Mouse (Mus musculus) splenic B cell, adult 2 months (primary cell): Measurements from ENCODE around the gene Uts2r.

Experiments used
- DNase-seq: peaks from one replicate; pipeline ENCODE4 v3.0.0-alpha.2; 2011; ENCODE audit warnings: low read depth, low spot score
- H3K27me3 ChIP-seq: 2 replicates; pipeline ENCODE4 v1.6.1; 2012; ENCODE audit warnings: mild to moderate bottlenecking, low read length, moderate library complexity, mixed read lengths; ENCODE audit not compliant: control insufficient read depth, poor library complexity, insufficient read depth, severe bottlenecking
- H3K36me3 ChIP-seq: 2 replicates; pipeline ENCODE4 v1.6.1; 2012; ENCODE audit warnings: mild to moderate bottlenecking, low read length, moderate library complexity, mixed read lengths; ENCODE audit not compliant: control insufficient read depth, poor library complexity, insufficient read depth, severe bottlenecking

The Uts2r gene

GRCm38 (mm10) chr11:121138732-121139131 lies 21.3 kb upstream of the Uts2r start:
- no peaks in the 10 kb centered on the region for H3K36me3 ChIP-seq
- no peaks in the 10 kb centered on the region for H3K27me3 ChIP-seq
- no peak for DNase-seq

DNA sequence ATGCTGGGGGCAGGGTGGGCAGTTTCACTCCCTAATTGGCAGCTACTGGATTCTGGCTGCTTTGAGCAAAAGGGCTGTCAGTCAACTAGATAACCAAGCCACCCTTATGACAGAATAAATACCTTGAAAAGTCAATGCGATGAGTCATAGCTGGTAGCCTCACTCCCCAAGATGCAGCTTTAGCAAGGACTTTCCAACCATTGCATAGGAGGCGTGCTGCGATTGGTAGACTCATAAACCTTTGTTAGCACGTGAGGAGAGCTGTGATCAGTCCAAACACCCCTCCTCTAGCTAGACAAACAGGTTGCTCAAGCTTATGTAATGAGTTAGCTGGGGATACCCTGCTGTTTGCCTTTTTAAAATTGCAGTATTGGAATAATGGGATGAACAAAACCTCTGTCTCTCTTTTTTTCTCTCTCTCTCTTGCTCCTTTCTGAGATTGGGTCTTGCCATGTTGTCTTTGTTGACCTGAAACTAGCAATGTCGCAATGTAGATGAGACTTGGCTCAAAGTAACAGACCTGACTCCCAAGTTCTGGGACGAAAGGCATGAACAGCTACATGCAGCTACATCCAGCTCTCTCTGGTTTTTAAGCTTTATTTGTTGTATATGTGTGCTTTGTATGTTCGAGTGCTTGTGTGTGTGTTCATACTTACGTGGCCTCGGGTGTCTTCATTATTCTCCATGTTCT lies 16.6 kb upstream of the Uts2r start:
- no peak for DNase-seq
- H3K27me3 ChIP-seq: no peaks in the 10 kb centered on the region
- H3K36me3 ChIP-seq: no peaks in the 10 kb centered on the region

DNA sequence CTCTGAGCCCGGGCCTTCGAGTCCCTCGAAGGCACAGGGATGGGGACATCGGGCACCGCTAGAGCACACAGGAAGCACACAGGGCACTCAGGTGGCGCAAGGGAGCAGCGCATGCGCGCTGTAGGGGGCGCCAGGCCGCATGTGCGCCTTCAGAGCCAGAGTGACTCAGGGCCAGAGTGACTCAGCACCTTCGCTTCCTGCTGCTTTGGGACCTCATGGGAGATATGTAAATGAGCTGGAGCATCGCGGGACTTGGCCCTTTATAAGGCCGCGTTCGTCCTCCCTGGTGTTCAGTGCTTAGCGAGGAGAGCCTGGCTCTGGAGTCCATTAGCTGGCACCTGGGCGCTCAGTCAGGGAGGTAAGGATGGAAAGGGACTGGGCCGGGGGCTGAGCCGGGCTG lies 14.2 kb upstream of the Uts2r start, which contains the start of gene Tex19.1:
TSS of gene Tex19.1 (plus strand) at position 279 of the 400 bp plus-strand sequence.
- no peak for DNase-seq
- H3K36me3 ChIP-seq: no peaks in the 10 kb centered on the region
- H3K27me3 ChIP-seq: no peaks in the 10 kb centered on the region

DNA sequence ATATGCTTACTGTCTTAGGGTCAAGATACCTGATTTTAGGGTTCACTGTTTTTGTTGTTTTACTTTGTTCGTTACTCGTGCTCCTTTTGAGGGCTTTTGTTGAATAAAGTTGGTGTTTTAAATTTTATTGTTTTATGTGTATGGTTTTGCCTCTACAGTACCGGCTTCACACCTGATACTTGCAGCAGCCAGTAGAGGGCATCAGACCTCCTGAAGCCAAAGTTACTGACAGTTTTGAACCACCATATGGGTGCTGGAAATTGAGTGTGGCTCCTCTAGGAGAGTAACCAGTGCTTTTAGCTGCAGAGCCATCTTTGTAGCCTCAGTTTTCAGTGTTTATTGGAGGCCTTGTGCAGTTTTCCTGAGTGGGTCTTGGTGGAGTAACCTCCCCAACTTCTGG lies 11.9 kb upstream of the Uts2r start:
- no peaks in the 10 kb centered on the region for H3K27me3 ChIP-seq
- peak; percentile 27 for DNase-seq

DNA sequence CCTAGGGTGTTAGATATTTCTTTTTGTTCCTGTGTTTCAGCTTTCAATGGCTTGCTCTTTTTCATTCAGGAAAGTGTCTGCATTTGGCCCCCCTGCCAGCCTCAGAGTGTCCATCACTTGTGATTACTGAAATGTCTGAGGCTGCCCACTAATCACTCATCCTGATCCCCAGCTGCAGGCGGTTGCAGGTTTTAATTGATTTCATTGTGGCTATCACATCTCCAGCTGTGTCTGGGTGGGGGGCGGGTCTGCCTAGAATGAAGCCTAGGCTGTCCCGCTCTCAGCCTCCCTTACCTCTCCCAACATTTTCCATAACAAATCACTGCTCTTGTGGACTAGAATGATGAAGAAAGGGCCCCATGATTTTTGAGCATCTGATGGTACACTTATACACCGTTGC lies 5.9 kb upstream of the Uts2r start:
- no peaks in the 10 kb centered on the region for H3K36me3 ChIP-seq
- no peak for DNase-seq

More for the DNA sequence above, 11.9 kb upstream of the Uts2r start:
- H3K36me3 ChIP-seq: no peaks in the 10 kb centered on the region

GRCm38 (mm10) chr11:121156411-121156891 lies 3.6 kb upstream of the Uts2r start:
- Histone ChIP-seq H3K27me3 (no peaks in the 10 kb centered on the region), H3K36me3 (no peaks in the 10 kb centered on the region)
- no peak for DNase-seq

More for the DNA sequence above, 5.9 kb upstream of the Uts2r start:
- H3K27me3 ChIP-seq: no peaks in the 10 kb centered on the region

DNA sequence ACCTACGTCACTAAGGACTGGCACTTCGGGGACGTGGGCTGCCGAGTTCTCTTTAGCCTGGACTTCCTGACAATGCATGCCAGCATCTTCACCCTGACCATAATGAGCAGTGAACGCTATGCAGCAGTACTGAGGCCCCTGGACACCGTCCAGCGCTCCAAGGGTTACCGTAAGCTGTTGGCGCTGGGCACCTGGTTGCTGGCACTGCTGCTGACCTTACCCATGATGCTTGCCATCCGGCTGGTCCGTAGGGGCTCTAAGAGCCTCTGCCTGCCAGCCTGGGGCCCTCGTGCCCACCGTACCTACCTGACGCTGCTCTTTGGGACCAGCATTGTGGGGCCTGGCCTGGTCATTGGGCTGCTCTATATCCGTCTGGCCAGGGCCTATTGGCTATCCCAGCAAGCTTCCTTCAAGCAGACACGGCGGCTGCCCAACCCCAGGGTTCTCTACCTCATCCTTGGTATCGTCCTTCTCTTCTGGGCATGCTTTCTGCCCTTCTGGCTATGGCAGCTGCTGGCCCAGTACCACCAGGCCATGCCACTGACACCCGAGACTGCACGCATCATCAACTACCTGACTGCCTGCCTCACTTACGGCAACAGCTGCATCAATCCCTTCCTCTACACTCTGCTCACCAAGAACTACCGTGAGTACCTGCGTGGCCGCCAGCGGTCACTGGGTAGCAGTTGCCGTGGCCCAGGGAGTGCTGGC lies 720 bp downstream of the Uts2r start:
- H3K27me3 ChIP-seq: no peaks in the 10 kb centered on the region
- H3K36me3 ChIP-seq: no peaks in the 10 kb centered on the region
- DNase-seq: no peak

DNA sequence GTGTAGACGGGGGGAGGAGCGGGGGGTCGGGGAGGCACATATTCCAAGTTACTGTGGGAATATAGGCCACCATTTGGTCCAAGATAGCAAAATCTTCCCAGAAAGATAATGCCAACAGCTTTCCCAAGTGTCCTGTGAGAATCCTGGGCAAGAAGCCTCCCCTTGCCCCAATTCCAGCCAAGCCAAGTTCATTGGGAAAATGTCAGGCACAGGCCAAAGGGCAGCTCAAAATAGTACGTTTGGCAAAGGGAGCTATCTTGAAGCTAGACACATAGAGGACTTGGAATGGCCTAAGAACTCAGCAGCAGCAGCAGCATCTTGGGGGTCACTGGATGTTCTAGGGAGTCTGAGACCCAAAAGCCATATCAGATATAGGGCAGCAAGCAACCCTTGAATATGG lies 3.7 kb downstream of the Uts2r start:
- H3K36me3 ChIP-seq: no peaks in the 10 kb centered on the region
- no peak for DNase-seq
- H3K27me3 ChIP-seq: no peaks in the 10 kb centered on the region

GRCm38 (mm10) chr11:121173203-121173602 lies 13.1 kb downstream of the Uts2r start:
- no peaks in the 10 kb centered on the region for H3K27me3 ChIP-seq
- H3K36me3 ChIP-seq: no peaks in the 10 kb centered on the region
- DNase-seq: no peak

- Histone ChIP-seq H3K27me3 (no peaks in the 10 kb centered on the region), H3K36me3 (no peaks in the 10 kb centered on the region)
- DNase-seq: no peak
These were observed 14.2 kb downstream of the Uts2r start for GRCm38 (mm10) chr11:121174234-121174633.

GRCm38 (mm10) chr11:121176285-121177270 lies 16.5 kb downstream of the Uts2r start:
- Histone ChIP-seq H3K36me3 (no peaks in the 10 kb centered on the region), H3K27me3 (no peaks in the 10 kb centered on the region)
- DNase-seq: peak; percentile 75

DNA sequence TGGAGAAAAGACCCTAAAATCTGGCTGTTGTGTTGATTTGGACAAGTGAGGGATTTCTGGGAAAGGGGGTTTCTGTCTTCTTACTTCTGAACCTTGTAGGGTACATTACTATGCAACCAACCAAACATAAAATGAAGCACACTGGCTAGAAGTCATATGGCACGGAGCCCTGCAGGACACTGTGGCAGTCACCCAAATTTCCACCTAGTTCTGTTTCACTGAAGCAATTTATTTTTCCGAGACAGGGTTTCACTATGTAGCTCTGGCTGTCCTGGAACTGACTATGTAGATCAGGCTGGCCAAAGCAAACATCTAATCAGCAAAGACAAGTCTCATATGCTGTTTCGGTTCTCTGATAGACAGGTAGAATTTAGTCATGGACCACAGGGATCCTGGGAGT lies 29.6 kb downstream of the Uts2r start:
- DNase-seq: no peak
- Histone ChIP-seq H3K36me3 (no peaks in the 10 kb centered on the region), H3K27me3 (no peaks in the 10 kb centered on the region)

DNA sequence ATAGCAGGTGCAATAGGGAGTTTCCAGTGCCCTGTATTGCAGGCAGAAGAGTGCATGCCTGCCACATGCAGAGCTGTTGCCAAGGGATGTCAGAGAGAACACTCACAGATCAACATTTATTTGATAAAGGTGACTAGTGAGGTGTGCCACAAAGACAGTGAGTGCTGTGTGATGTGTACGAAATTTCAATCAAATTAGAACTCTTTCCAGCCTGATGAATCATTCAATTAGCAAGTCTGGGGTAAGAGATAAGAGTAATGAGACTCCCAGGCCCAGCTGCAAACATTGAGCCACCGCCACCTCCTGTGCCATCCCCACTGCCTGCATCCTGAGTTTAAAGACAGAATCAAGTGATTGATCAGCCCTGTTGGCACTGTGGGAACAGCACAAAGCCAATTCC lies 32.7 kb downstream of the Uts2r start:
- no peak for DNase-seq
- no peaks in the 10 kb centered on the region for H3K36me3 ChIP-seq
- no peaks in the 10 kb centered on the region for H3K27me3 ChIP-seq

DNA sequence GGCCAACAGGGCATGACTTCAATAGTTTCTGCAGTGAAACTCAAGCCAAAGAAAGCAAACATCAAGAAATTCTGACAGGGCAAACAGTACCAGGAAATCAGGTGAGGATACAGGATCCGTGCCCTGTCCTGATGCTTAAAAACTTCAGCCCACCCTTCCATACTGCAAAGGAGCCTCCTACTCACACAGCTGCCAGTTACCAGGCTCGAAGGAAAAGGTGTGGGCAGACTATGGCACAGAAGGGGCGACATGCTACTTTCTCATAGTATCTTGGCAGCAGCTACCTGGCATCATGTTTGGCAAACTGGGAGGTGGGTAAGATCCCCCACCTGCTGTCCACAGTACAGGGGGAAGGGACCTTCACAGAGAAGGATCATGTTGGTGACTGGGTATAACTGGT lies 33.3 kb downstream of the Uts2r start:
- no peak for DNase-seq
- H3K36me3 ChIP-seq: no peaks in the 10 kb centered on the region
- no peaks in the 10 kb centered on the region for H3K27me3 ChIP-seq
